Mouse (Mus musculus) limb, embryonic 11.5 days (tissue): ENCODE measurements at regions not wholly inside any gene's neighbourhood (a gene's known extent, or its start where the extent isn't known, plus 50 kb on each side); places are given as distances from the start of the nearest gene placed in this dataset.

Experiments
- ATAC-seq: fragments of 200-750 bp; cut with Nextera tagmentation; 2 replicates; pipeline ENCODE4 v1.8.0; 2017; ENCODE audit warnings: low read depth; ENCODE audit not compliant: insufficient number of reproducible peaks, low FRiP score, low TSS enrichment
- DNase-seq: peaks from one replicate; pipeline ENCODE4 v3.0.0-alpha.2; 2015; ENCODE audit warnings: low spot score
- H3K27ac ChIP-seq: fragments of 300-500 bp; sonication (generic); replicated peaks from 2 replicates; pipeline ENCODE4 v1.5.1; 2014; ENCODE audit warnings: low read depth, mild to moderate bottlenecking, low read length
- H3K27me3 ChIP-seq: fragments of 300-500 bp; sonication (generic); 2 replicates; pipeline ENCODE4 v1.6.1; 2014; ENCODE audit warnings: mild to moderate bottlenecking, low read length, mixed read lengths; ENCODE audit not compliant: control insufficient read depth, insufficient read depth
- H3K36me3 ChIP-seq: fragments of 300-500 bp; sonication (generic); 2 replicates; pipeline ENCODE4 v1.6.1; 2014; ENCODE audit warnings: mild to moderate bottlenecking, low read length, moderate library complexity, mixed read lengths; ENCODE audit not compliant: control insufficient read depth, insufficient read depth
- H3K4me1 ChIP-seq: fragments of 300-500 bp; sonication (generic); 2 replicates; pipeline ENCODE4 v1.6.1; 2014; ENCODE audit warnings: low read length, mixed read lengths; ENCODE audit not compliant: control insufficient read depth, insufficient read depth
- H3K4me2 ChIP-seq: fragments of 300-500 bp; sonication (generic); 2 replicates; pipeline ENCODE4 v1.6.1; 2014; ENCODE audit warnings: low read depth, mild to moderate bottlenecking, moderate library complexity; ENCODE audit not compliant: severe bottlenecking
- H3K4me3 ChIP-seq: fragments of 300-500 bp; sonication (generic); 2 replicates; pipeline ENCODE4 v1.5.1; 2014; ENCODE audit warnings: low read depth, low read length
- H3K9ac ChIP-seq: fragments of 300-500 bp; sonication (generic); 2 replicates; pipeline ENCODE4 v1.6.1; 2014; ENCODE audit warnings: mild to moderate bottlenecking, low read length
- H3K9me3 ChIP-seq: fragments of 300-500 bp; sonication (generic); 2 replicates; pipeline ENCODE4 v1.6.1; 2016; ENCODE audit warnings: low read length; ENCODE audit not compliant: control insufficient read depth
- WGBS: fragments of 180-500 bp; shearing (Covaris S2); extraction: QIAGEN DNeasy Blood & Tissue Kit; methylation state at CpG from one replicate; pipeline ENCODE4 v1.1.7; 2014; 5-methylcytosine and 5-hydroxymethylcytosine counted together

- DNase-seq, result peak; percentile 36
- Histone ChIP-seq H3K27me3 (no peaks in the 10 kb centered on the region), H3K27ac (no peak overlapping the region)
Measured at GRCm38 (mm10) chr16:24218162-24218849, 175.0 kb upstream of the Lpp start.

DNA sequence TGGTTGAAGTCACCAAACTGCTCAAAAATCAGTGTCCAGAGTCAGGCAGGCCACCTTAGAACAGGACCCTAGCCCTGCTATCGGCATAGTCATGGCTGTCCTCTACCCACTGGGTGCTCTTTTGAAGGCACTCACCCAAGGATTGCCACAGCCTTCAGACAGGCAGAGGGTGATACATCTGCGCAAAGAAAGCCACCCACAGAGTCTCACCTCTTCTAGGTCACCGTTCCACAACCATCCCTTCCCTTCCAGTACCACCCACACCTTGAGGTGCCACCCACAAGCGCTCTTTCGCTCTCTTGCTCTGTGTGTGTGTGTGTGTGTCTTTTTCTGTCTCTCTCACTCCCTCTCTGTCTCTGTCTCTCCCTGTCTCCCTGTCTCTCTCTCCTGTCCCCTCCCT is 176.5 kb upstream of the Lpp start:
- Histone ChIP-seq H3K27ac (no peak overlapping the region), H3K4me1 (no peaks in the 10 kb centered on the region)
- 89% methylated on average over 5 of the region's 5 CpGs for WGBS

More at GRCm38 (mm10) chr16:24218162-24218849, 175.0 kb upstream of the Lpp start:
- H3K36me3 ChIP-seq, result no peaks in the 10 kb centered on the region
- peak; percentile 35 for ATAC-seq
- H3K9ac ChIP-seq, result no peak overlapping the region
- no peaks in the 10 kb centered on the region for H3K9me3 ChIP-seq
- 46% methylated on average over 14 of the region's 14 CpGs for WGBS
- H3K4me1 ChIP-seq, result no peaks in the 10 kb centered on the region
- H3K4me2 ChIP-seq, result no peak overlapping the region
- H3K4me3 ChIP-seq, result no peak overlapping the region

GRCm38 (mm10) chr16:24215353-24215752 is 178.0 kb upstream of the Lpp start:
- H3K36me3 ChIP-seq, result no peaks in the 10 kb centered on the region
- WGBS, result 94% methylated on average over 8 of the region's 8 CpGs
- no peaks in the 10 kb centered on the region for H3K9me3 ChIP-seq
- no peaks in the 10 kb centered on the region for H3K4me1 ChIP-seq
- no peak overlapping the region for H3K9ac ChIP-seq
- DNase-seq, result no peak
- no peak for ATAC-seq
- H3K4me3 ChIP-seq, result no peak overlapping the region
- H3K27ac ChIP-seq, result no peak overlapping the region
- no peaks in the 10 kb centered on the region for H3K27me3 ChIP-seq
- no peak overlapping the region for H3K4me2 ChIP-seq

More for the DNA sequence above, 176.5 kb upstream of the Lpp start:
- Histone ChIP-seq H3K27me3 (no peaks in the 10 kb centered on the region), H3K9me3 (no peaks in the 10 kb centered on the region), H3K4me3 (no peak overlapping the region), H3K36me3 (no peaks in the 10 kb centered on the region), H3K9ac (no peak overlapping the region), H3K4me2 (no peak overlapping the region)
- DNase-seq (no peak), ATAC-seq (0 out of 2 replicates have a peak, but pooled peaks have one; percentile 26)

DNA sequence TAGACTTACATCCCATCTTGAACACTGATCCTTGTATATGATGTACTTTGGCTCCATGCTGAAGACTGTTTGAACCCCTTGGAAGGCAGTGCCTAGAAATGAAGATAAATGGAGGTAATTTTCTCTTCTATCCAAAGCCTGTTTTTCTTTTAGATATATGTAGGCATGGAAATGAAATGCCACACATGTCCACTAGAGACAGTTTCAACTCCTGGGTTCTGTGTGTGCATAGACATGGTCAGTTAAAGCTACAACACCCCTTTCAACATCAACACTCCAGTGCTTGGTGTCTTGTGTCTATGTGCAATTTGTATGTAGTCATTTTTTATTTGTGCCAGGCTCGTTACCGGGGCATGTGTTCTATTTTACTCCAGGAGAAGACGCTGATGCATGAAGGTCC is 179.7 kb upstream of the Lpp start:
- no peak for ATAC-seq
- Histone ChIP-seq H3K27me3 (no peaks in the 10 kb centered on the region), H3K4me3 (no peak overlapping the region), H3K9me3 (no peaks in the 10 kb centered on the region), H3K4me2 (no peak overlapping the region), H3K9ac (no peak overlapping the region), H3K27ac (no peak overlapping the region), H3K36me3 (no peaks in the 10 kb centered on the region), H3K4me1 (no peaks in the 10 kb centered on the region)
- DNase-seq, result no peak
- 91% methylated on average over 3 of the region's 3 CpGs for WGBS

- Histone ChIP-seq H3K27me3 (no peaks in the 10 kb centered on the region), H3K9me3 (no peaks in the 10 kb centered on the region), H3K36me3 (no peaks in the 10 kb centered on the region), H3K27ac (no peak overlapping the region), H3K4me2 (no peak overlapping the region), H3K4me1 (no peaks in the 10 kb centered on the region), H3K4me3 (no peak overlapping the region), H3K9ac (no peak overlapping the region)
- ATAC-seq (no peak), DNase-seq (no peak)
- 79% methylated on average over 2 of the region's 2 CpGs for WGBS
Measured at GRCm38 (mm10) chr16:24212702-24213101, 180.6 kb upstream of the Lpp start.

DNA sequence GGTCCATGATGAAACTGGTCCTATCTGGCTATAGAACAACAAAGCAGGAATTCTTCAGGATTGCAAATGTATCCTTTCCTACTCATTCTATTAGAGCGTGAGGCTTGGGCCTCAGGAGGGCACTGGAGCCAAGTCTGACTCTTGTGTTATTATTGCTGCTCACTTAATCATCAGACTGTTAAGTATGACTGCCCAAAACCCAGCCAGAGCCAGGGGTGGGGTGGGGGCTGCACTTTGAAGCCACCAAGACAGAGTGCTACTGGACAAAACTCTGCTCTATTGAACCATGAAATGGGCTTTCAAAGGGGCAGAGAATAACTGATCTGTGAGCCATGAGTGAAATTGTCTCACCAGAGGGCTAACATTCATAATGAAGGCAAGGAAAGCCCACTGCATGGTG is 181.7 kb upstream of the Lpp start:
- Histone ChIP-seq H3K4me2 (no peak overlapping the region), H3K27me3 (no peaks in the 10 kb centered on the region), H3K4me3 (no peak overlapping the region), H3K9ac (no peak overlapping the region), H3K4me1 (no peaks in the 10 kb centered on the region), H3K36me3 (no peaks in the 10 kb centered on the region), H3K27ac (no peak overlapping the region), H3K9me3 (no peaks in the 10 kb centered on the region)
- no peak for ATAC-seq
- 90% methylated on average over 1 of the region's 1 CpGs for WGBS
- DNase-seq, result no peak

- H3K4me1 ChIP-seq, result peaks cover 7% of the 10 kb centered on the region; the same call in 1 of the 2 replicates
- no peak overlapping the region for H3K4me3 ChIP-seq
- no peak overlapping the region for H3K4me2 ChIP-seq
- H3K27ac ChIP-seq, result no peak overlapping the region
- H3K36me3 ChIP-seq, result no peaks in the 10 kb centered on the region
- no peaks in the 10 kb centered on the region for H3K9me3 ChIP-seq
- ATAC-seq, result no peak
- H3K9ac ChIP-seq, result no peak overlapping the region
- WGBS, result 64% methylated on average over 2 of the region's 2 CpGs
- H3K27me3 ChIP-seq, result no peaks in the 10 kb centered on the region
- DNase-seq, result no peak
Measured at GRCm38 (mm10) chr16:24208876-24209275, 184.4 kb upstream of the Lpp start.

DNA sequence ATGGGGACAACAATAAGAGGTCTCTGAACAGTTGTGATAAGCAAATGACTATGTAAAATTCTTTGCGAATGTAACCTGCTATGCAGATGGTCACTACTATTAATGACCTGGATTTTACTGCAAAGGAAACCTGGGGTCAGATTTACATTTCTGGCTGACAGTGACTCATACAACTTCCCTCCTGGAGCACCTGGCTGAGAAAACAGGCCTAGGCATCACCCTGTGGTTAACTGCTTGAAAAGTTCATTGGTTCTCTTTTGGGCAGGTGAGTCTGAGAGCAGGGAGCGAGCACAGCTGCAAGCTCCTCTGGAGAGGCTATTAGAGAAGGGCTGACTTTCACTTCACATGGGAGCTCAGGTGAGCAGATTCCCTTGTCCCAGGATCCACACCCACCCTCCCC is 185.2 kb upstream of the Lpp start:
- Histone ChIP-seq H3K27me3 (no peaks in the 10 kb centered on the region), H3K27ac (no peak overlapping the region), H3K9ac (no peak overlapping the region), H3K4me2 (no peak overlapping the region), H3K4me1 (peaks cover 7% of the 10 kb centered on the region; the same call in 1 of the 2 replicates), H3K4me3 (no peak overlapping the region), H3K36me3 (no peaks in the 10 kb centered on the region), H3K9me3 (no peaks in the 10 kb centered on the region)
- WGBS, result 96% methylated on average over 2 of the region's 2 CpGs
- DNase-seq, result no peak
- ATAC-seq, result no peak

GRCm38 (mm10) chr16:24207056-24207455 is 186.3 kb upstream of the Lpp start:
- no peak for DNase-seq
- WGBS, result 75% methylated on average over 4 of the region's 4 CpGs

More at GRCm38 (mm10) chr16:24207056-24207455, 186.3 kb upstream of the Lpp start:
- no peaks in the 10 kb centered on the region for H3K9me3 ChIP-seq
- no peak overlapping the region for H3K9ac ChIP-seq
- peaks cover 7% of the 10 kb centered on the region; the same call in 1 of the 2 replicates for H3K4me1 ChIP-seq
- H3K4me3 ChIP-seq, result no peak overlapping the region
- no peak overlapping the region for H3K27ac ChIP-seq
- H3K36me3 ChIP-seq, result no peaks in the 10 kb centered on the region
- no peaks in the 10 kb centered on the region for H3K27me3 ChIP-seq
- H3K4me2 ChIP-seq, result no peak overlapping the region
- ATAC-seq, result no peak
